Mouse (Mus musculus) left cerebral cortex, postnatal 14 days (tissue): ENCODE measurements at regions not wholly inside any gene's neighbourhood (a gene's known extent, or its start where the extent isn't known, plus 50 kb on each side); places are given as distances from the start of the nearest gene placed in this dataset.

ENCODE experiments used
- DNase-seq, 2 experiments: peaks; one replicate each; pipeline ENCODE4 v3.0.0; 2021 to 2022; ENCODE audit warnings: low spot score in 2 of 2, mixed read lengths in 1 of 2
- intact Hi-C: fragments of 180-260 bp; cut with DNase I; formaldehyde crosslinking; loops from one replicate; pipeline ENCODE4 v1.15.1; 2025

- no peak for DNase-seq
- intact Hi-C loops: no loop called here
These were observed 90.8 kb upstream of the Nebl start for GRCm38 (mm10) chr2:17821878-17822620.

GRCm38 (mm10) chr2:17811943-17812670 is 80.8 kb upstream of the Nebl start:
- DNase-seq: no peak

More at GRCm38 (mm10) chr2:17811943-17812670, 80.8 kb upstream of the Nebl start:
- intact Hi-C loops: no loop called here
